Mouse (Mus musculus) forebrain, embryonic 11.5 days (tissue): ENCODE data around the gene Btbd35f13. TPM values are rescaled to one million over a fixed set of nuclear protein-coding genes. Genes with fewer than 3 reads are reported as not detected.
"Not testable (repeated sequence)": the region's sequence is repeated elsewhere in the genome, so short reads cannot be mapped to it uniquely, and the experiment has no call there.

Experiments
- ATAC-seq: fragments of 200-750 bp; cut with Nextera tagmentation; replicated peaks from 2 replicates; pipeline ENCODE4 v1.8.0; 2017; ENCODE audit warnings: moderate TSS enrichment; ENCODE audit not compliant: low FRiP score
- DNase-seq: peaks from one replicate; pipeline ENCODE4 v3.0.0-alpha.2; 2017; ENCODE audit warnings: low spot score
- H3K27ac ChIP-seq: fragments of 300-500 bp; sonication (generic); 2 replicates; pipeline ENCODE4 v1.5.1; 2014; ENCODE audit warnings: low read depth, low read length
- H3K27me3 ChIP-seq: fragments of 300-500 bp; sonication (generic); 2 replicates; pipeline ENCODE4 v1.6.1; 2014; ENCODE audit warnings: mild to moderate bottlenecking, low read length, mixed read lengths; ENCODE audit not compliant: control insufficient read depth, insufficient read depth
- H3K36me3 ChIP-seq: fragments of 300-500 bp; sonication (generic); 2 replicates; pipeline ENCODE4 v1.6.1; 2014; ENCODE audit warnings: mild to moderate bottlenecking, low read length, moderate library complexity, mixed read lengths; ENCODE audit not compliant: control insufficient read depth, insufficient read depth
- H3K4me1 ChIP-seq: fragments of 300-500 bp; sonication (generic); replicated peaks from 2 replicates; pipeline ENCODE4 v1.6.1; 2014; ENCODE audit warnings: low read length, mixed read lengths; ENCODE audit not compliant: control insufficient read depth, insufficient read depth
- H3K4me2 ChIP-seq: fragments of 300-500 bp; sonication (generic); 2 replicates; pipeline ENCODE4 v1.6.1; 2014; ENCODE audit warnings: low read depth, mild to moderate bottlenecking, low read length, moderate library complexity, mixed read lengths; ENCODE audit not compliant: severe bottlenecking
- H3K4me3 ChIP-seq: fragments of 300-500 bp; sonication (generic); 2 replicates; pipeline ENCODE4 v1.5.1; 2014; ENCODE audit warnings: low read depth, low read length
- H3K9ac ChIP-seq: fragments of 300-500 bp; sonication (generic); 2 replicates; pipeline ENCODE4 v1.6.1; 2014; ENCODE audit warnings: low read length
- H3K9me3 ChIP-seq: fragments of 300-500 bp; sonication (generic); 2 replicates; pipeline ENCODE4 v1.6.1; 2016; ENCODE audit warnings: low read length, mixed read lengths; ENCODE audit not compliant: control insufficient read depth
- WGBS: fragments of 180-500 bp; shearing (Covaris S2); extraction: QIAGEN DNeasy Blood & Tissue Kit; methylation state at CpG from one replicate; pipeline ENCODE4 v1.1.7; 2014; 5-methylcytosine and 5-hydroxymethylcytosine counted together
- polyA plus RNA-seq: library from polyadenylated mRNA; unstranded; fragments of >200 nt; fragmentation: Nextera tagmentation; extraction: Ambion mirVana; gene quantifications from 2 replicates; pipeline ENCODE4 v1.2.1, GENCODE M21; 2014

The Btbd35f13 gene
- not detected in 2 replicates for polyA plus RNA-seq

GRCm38 (mm10) chrX:33656872-33657271, at the start of gene Btbd35f13:
Gene Btbd35f13, plus strand, starts transcription at chrX:33657172.
- 72% methylated on average over 2 of the region's 3 CpGs for WGBS
- not testable (repeated sequence) for H3K9me3 ChIP-seq, H3K4me2 ChIP-seq, H3K4me3 ChIP-seq, H3K36me3 ChIP-seq, H3K9ac ChIP-seq, DNase-seq, ATAC-seq, H3K27me3 ChIP-seq, H3K27ac ChIP-seq, H3K4me1 ChIP-seq

- H3K9ac ChIP-seq, ATAC-seq, H3K4me3 ChIP-seq, H3K4me2 ChIP-seq, H3K4me1 ChIP-seq, H3K27ac ChIP-seq, H3K36me3 ChIP-seq, DNase-seq, H3K27me3 ChIP-seq, H3K9me3 ChIP-seq: not testable (repeated sequence)
- no CpG with 5 or more reads among the region's 3 CpGs for WGBS
Observed at GRCm38 (mm10) chrX:33702249-33702648, 45.3 kb downstream of the Btbd35f13 start, which contains the start of gene Btbd35f14. Gene Btbd35f14, minus strand, starts transcription at chrX:33702349.

Other genes starting within 250 kb of the Btbd35f13 start
- not detected in 2 replicates for gene Btbd35f15, start 79.9 kb upstream of the Btbd35f13 start, polyA plus RNA-seq
- not detected in 2 replicates for gene Btbd35f14, start 45.2 kb downstream of the Btbd35f13 start, polyA plus RNA-seq